Mouse (Mus musculus) lung, postnatal 0 days (tissue): ENCODE results near the gene Cgn.
A peak's percentile ranks its signal among the peaks of the same experiment; 100 is the strongest.

Source experiments
- CTCF ChIP-seq: IDR thresholded peaks from 2 replicates; pipeline ENCODE4 v1.5.1; 2016; ENCODE audit warnings: antibody characterized with exemption, mild to moderate bottlenecking
- EP300 ChIP-seq: IDR thresholded peaks from 2 replicates; pipeline ENCODE4 v1.6.1; 2016; ENCODE audit warnings: antibody characterized with exemption, mild to moderate bottlenecking, control low read depth

DNA sequence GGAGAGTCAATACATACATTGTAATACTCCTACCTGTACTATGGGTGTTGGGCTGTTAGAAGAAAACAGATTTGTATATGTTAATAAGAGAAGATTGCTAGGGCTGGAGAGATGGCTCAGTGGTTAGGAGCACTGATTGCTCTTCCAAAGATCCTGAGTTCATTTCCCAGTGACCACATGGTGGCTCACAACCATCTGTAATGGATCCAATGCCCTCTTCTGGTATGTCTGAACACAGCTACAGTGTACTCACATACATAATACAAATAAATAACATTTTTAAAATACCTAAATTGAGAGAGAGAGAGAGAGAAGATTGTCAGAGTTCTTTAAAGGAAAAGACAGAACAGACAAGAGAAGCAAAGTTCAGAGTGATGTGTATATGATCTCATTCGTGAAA is 22.0 kb upstream of the Cgn start:
- TF ChIP-seq CTCF: peak; percentile 45
- no peak for TF ChIP-seq EP300
